Mouse (Mus musculus): ENCODE data around the gene Tpd52l2. TPM values are rescaled to one million over a fixed set of nuclear protein-coding genes. Genes with fewer than 3 reads are reported as not detected.
"Not testable (repeated sequence)": the region's sequence is repeated elsewhere in the genome, so short reads cannot be mapped to it uniquely, and the experiment has no call there.

Tpd52l2 gene
- polyA plus RNA-seq, 1 experiment from 2014 or later, result 143 TPM

DNA sequence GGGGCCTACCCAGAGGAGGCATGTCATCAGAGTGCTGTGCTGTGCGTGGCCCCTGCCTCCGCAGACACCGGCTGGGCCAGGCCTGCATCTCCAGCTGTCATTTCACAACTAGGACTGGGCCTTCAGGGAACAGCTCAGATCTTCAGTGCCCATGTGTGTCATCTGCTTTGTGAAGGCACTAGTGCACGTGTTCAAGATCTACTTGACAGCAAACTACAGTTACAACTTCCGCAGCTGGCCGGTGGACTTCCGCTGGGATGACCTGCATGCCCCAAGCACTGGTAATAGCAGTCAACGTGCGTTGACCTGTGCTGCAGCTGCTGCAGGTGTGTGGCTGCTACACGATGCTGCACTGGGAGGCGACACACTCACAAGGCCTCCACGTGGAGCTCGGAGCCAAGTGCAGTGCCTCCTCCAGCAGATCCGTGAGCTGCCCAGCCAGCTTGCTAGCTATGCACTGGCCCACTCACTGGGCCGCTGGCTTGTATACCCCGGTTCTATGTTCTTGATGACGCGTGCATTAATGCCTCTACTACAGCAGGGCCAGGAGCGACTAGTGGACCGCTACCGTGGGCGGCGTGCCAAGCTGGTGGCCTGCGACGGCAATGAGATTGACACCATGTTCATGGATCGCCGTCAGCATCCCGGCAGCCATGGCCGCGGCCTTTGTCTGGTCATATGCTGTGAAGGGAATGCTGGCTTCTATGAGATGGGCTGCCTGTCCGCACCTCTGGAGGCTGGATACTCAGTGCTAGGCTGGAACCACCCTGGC, 3.6 kb upstream of the Tpd52l2 start, which contains the start of gene Abhd16b:
Gene Abhd16b, plus strand, starts transcription at position 51 of the 772 bp plus-strand sequence.
- Histone ChIP-seq H3K4me1 (replicated peaks; ENCODE audit: control insufficient read depth, insufficient read depth, low read length) (no peaks in the 10 kb centered on the region), H3K9ac (ENCODE audit: low read length) (no peak within 1 kb of the TSS), H3K9me3 (ENCODE audit: control insufficient read depth, low read length) (no peaks in the 10 kb centered on the region), H3K4me3 (ENCODE audit: low read depth, low read length) (no peak within 1 kb of the TSS), H3K27me3 (ENCODE audit: control insufficient read depth, insufficient read depth, low read length) (no peaks in the 10 kb centered on the region), H3K4me2 (ENCODE audit: low read depth, low read length, severe bottlenecking) (no peak within 1 kb of the TSS), H3K36me3 (ENCODE audit: control insufficient read depth, insufficient read depth, low read length) (no peaks in the 10 kb centered on the region), H3K27ac (ENCODE audit: low read depth, low read length) (no peak within 1 kb of the TSS)
- 86% methylated on average over 31 of the region's 31 CpGs for WGBS
- DNase-seq (ENCODE audit: low spot score) (no peak), ATAC-seq (replicated peaks; ENCODE audit: low FRiP score) (no peak)

DNA sequence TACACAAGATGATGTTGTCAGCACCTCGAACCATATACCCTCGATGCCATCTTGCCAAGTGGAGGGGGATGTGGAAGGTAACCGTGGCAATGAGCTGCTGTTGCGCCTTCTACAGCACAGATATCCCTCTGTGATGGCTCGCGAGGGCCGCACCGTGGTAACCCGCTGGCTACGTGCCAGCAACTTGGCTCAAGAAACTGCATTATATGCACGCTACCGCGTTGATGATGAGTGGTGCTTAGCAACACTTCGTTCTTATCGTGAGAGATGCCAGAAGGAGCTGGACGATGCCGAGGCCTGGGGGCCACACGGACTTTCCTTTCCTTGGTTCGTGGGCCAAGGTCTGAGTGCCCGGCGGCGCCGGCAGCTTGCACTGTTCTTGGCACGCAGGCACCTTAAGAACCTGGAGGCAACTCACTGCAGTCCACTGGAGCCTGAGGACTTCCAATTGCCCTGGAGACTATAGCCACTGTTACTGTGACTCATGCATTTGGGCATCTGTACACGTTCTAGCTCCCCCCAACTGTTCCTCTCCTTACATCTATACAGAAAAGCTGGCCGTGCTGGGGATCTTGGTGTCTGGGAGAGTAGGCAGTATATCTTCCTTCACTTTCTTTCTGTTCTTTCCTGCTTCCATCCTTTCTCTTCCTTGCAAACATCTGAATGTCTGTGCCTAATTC, 2.5 kb upstream of the Tpd52l2 start:
- Histone ChIP-seq H3K27ac (ENCODE audit: low read depth, low read length) (no peak overlapping the region), H3K4me2 (ENCODE audit: low read depth, low read length, severe bottlenecking) (no peak overlapping the region), H3K4me1 (replicated peaks; ENCODE audit: control insufficient read depth, insufficient read depth, low read length) (no peaks in the 10 kb centered on the region; the same call in 1 of the 2 replicates), H3K4me3 (ENCODE audit: low read depth, low read length) (no peak overlapping the region), H3K9me3 (ENCODE audit: control insufficient read depth, low read length) (no peaks in the 10 kb centered on the region), H3K9ac (ENCODE audit: low read length) (no peak overlapping the region), H3K36me3 (ENCODE audit: control insufficient read depth, insufficient read depth, low read length) (no peaks in the 10 kb centered on the region), H3K27me3 (ENCODE audit: control insufficient read depth, insufficient read depth, low read length) (no peaks in the 10 kb centered on the region)
- WGBS, result 81% methylated on average over 26 of the region's 26 CpGs
- no peak for DNase-seq (ENCODE audit: low spot score)
- no peak for ATAC-seq (replicated peaks; ENCODE audit: low FRiP score)

DNA sequence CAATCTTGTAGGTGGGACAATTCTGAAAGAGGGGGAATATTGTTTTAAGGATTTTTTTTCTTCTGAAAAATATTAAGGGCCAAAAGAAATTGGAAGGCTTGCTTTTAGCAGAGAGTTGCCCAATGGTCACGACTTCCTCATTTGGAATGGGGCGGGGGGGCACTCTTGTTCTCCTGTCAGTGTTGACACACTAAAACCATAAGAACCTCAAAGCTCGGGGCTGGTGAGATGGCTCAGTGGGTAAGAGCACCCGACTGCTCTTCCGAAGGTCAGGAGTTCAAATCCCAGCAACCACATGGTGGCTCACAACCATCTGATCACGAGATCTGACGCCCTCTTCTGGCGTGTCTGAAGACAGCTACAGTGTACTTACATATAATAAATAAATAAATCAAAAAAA, 1.1 kb upstream of the Tpd52l2 start:
- not testable (repeated sequence) for DNase-seq (ENCODE audit: low spot score); ATAC-seq (replicated peaks; ENCODE audit: low FRiP score); H3K27ac ChIP-seq (ENCODE audit: low read depth, low read length); H3K9ac ChIP-seq (ENCODE audit: low read length); H3K4me2 ChIP-seq (ENCODE audit: low read depth, low read length, severe bottlenecking); H3K4me3 ChIP-seq (ENCODE audit: low read depth, low read length); H3K27me3 ChIP-seq (ENCODE audit: control insufficient read depth, insufficient read depth, low read length); H3K9me3 ChIP-seq (ENCODE audit: control insufficient read depth, low read length); H3K4me1 ChIP-seq (replicated peaks; ENCODE audit: control insufficient read depth, insufficient read depth, low read length); H3K36me3 ChIP-seq (ENCODE audit: control insufficient read depth, insufficient read depth, low read length)
- WGBS, result 64% methylated on average over 8 of the region's 8 CpGs

DNA sequence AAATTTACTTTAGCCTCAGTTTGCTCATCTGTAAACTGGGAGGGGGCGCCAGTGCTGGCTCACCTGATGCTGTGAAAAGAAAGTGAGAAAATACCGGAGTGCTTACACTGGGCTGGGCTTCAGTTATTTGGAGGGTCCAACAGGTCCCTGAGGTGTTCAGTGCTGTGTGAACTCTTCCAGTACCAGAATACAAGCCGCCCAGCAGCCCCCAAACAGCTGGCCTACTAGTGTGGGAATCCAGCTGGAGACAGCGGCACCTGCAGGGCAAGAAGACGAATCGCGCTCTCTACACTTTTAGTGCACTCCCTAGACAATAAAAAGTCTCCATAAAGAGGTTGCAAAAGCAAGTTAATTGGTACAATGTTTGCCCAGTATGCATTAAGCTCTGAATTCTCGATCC, 661 bp upstream of the Tpd52l2 start:
- H3K4me1 ChIP-seq (replicated peaks; ENCODE audit: control insufficient read depth, insufficient read depth, low read length), result no peaks in the 10 kb centered on the region; the same call in 1 of the 2 replicates
- H3K36me3 ChIP-seq (ENCODE audit: control insufficient read depth, insufficient read depth, low read length), result peaks cover 3% of the 10 kb centered on the region
- no peaks in the 10 kb centered on the region for H3K9me3 ChIP-seq (ENCODE audit: control insufficient read depth, low read length)
- H3K27me3 ChIP-seq (ENCODE audit: control insufficient read depth, insufficient read depth, low read length), result no peaks in the 10 kb centered on the region
- DNase-seq (ENCODE audit: low spot score) (peak; percentile 78), ATAC-seq (replicated peaks; ENCODE audit: low FRiP score) (peak; percentile 42; the same call in 1 of the 2 replicates)
- peak overlapping the region; percentile 87 for H3K4me3 ChIP-seq (ENCODE audit: low read depth, low read length)
- peak overlapping the region; percentile 69 for H3K4me2 ChIP-seq (ENCODE audit: low read depth, low read length, severe bottlenecking)
- 11% methylated on average over 8 of the region's 8 CpGs for WGBS
- peak overlapping the region; percentile 54; the same call in 1 of the 2 replicates for H3K27ac ChIP-seq (ENCODE audit: low read depth, low read length)
- H3K9ac ChIP-seq (ENCODE audit: low read length), result peak overlapping the region; percentile 48

DNA sequence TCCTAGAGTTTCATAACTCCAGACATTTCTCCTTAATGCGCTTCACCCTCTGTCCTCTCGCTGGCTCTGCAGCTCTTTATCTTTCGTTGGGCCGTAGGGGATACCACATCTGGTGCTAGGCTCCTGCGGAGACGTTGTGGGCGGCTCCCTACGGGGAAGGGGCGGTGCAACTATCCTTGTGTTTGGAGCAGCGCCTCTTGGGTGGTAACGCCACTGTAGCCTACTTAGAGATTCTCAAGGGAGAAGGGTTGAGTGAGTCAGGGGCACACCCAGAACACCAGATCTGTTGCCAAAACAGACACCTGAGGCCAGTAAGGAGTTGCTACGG, 570 bp downstream of the Tpd52l2 start:
- no peaks in the 10 kb centered on the region for H3K27me3 ChIP-seq (ENCODE audit: control insufficient read depth, insufficient read depth, low read length)
- ATAC-seq (replicated peaks; ENCODE audit: low FRiP score) (peak; percentile 53), DNase-seq (ENCODE audit: low spot score) (no peak)
- peak overlapping the region; percentile 87 for H3K4me3 ChIP-seq (ENCODE audit: low read depth, low read length)
- H3K4me2 ChIP-seq (ENCODE audit: low read depth, low read length, severe bottlenecking), result peak overlapping the region; percentile 94
- H3K9me3 ChIP-seq (ENCODE audit: control insufficient read depth, low read length), result no peaks in the 10 kb centered on the region
- no peaks in the 10 kb centered on the region; the same call in 1 of the 2 replicates for H3K4me1 ChIP-seq (replicated peaks; ENCODE audit: control insufficient read depth, insufficient read depth, low read length)
- peaks cover 4% of the 10 kb centered on the region for H3K36me3 ChIP-seq (ENCODE audit: control insufficient read depth, insufficient read depth, low read length)
- peak overlapping the region; percentile 90 for H3K9ac ChIP-seq (ENCODE audit: low read length)
- H3K27ac ChIP-seq (ENCODE audit: low read depth, low read length), result peak overlapping the region; percentile 77
- WGBS, result 2% methylated on average over 12 of the region's 12 CpGs

DNA sequence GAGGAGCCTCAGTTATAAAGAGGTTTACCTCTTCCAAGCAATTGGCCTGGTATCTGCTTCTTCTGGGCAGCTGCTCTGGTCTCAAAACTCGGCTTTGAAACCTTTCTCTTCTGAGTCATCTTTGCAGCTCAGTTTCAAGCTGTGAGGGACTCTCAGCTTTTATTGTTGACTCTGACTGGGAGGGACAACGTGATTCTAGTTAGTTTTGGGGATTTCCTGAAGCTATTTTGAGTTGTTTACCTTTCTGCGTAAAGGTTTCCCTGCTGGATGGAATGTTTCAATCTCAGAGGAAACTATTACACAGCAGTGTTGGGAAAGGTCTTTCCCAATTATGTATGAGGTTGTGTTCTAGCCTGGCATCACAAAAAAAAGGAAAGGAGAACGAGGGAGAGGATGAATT, 1.7 kb downstream of the Tpd52l2 start:
- ATAC-seq (replicated peaks; ENCODE audit: low FRiP score) (no peak), DNase-seq (ENCODE audit: low spot score) (no peak)
- Histone ChIP-seq H3K9ac (ENCODE audit: low read length) (no peak overlapping the region), H3K36me3 (ENCODE audit: control insufficient read depth, insufficient read depth, low read length) (peaks cover 4% of the 10 kb centered on the region), H3K4me1 (replicated peaks; ENCODE audit: control insufficient read depth, insufficient read depth, low read length) (no peaks in the 10 kb centered on the region; the same call in 1 of the 2 replicates), H3K27ac (ENCODE audit: low read depth, low read length) (no peak overlapping the region), H3K4me3 (ENCODE audit: low read depth, low read length) (no peak overlapping the region), H3K27me3 (ENCODE audit: control insufficient read depth, insufficient read depth, low read length) (no peaks in the 10 kb centered on the region), H3K9me3 (ENCODE audit: control insufficient read depth, low read length) (no peaks in the 10 kb centered on the region), H3K4me2 (ENCODE audit: low read depth, low read length, severe bottlenecking) (no peak overlapping the region)
- WGBS, result 75% methylated on average over 4 of the region's 4 CpGs

DNA sequence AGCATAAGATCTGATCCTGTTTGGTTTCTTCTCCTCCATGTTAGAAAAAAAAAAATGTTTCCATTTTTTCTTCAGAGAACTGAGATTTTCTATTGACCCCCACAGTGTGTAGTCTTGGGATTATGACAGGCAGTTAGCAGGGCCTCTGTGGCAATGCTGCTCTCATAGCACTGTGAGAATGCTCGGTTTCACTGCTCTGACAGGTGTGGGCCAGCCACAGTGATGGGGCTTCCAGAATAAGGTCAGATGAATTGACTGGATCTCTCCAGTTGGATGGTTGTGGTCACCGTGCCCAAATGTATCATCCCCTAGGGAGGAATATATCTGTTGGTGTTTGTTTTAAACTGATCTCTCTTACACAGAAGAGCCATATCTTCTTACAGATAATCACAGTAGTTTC, 12.2 kb downstream of the Tpd52l2 start:
- 93% methylated on average over 2 of the region's 2 CpGs for WGBS
- Histone ChIP-seq H3K4me2 (ENCODE audit: low read depth, low read length, severe bottlenecking) (no peak overlapping the region), H3K36me3 (ENCODE audit: control insufficient read depth, insufficient read depth, low read length) (peaks cover 7% of the 10 kb centered on the region; the same call in 1 of the 2 replicates), H3K4me1 (replicated peaks; ENCODE audit: control insufficient read depth, insufficient read depth, low read length) (no peaks in the 10 kb centered on the region), H3K9me3 (ENCODE audit: control insufficient read depth, low read length) (no peaks in the 10 kb centered on the region), H3K4me3 (ENCODE audit: low read depth, low read length) (no peak overlapping the region), H3K9ac (ENCODE audit: low read length) (no peak overlapping the region), H3K27me3 (ENCODE audit: control insufficient read depth, insufficient read depth, low read length) (no peaks in the 10 kb centered on the region), H3K27ac (ENCODE audit: low read depth, low read length) (no peak overlapping the region)
- no peak for ATAC-seq (replicated peaks; ENCODE audit: low FRiP score)
- no peak for DNase-seq (ENCODE audit: low spot score)

DNA sequence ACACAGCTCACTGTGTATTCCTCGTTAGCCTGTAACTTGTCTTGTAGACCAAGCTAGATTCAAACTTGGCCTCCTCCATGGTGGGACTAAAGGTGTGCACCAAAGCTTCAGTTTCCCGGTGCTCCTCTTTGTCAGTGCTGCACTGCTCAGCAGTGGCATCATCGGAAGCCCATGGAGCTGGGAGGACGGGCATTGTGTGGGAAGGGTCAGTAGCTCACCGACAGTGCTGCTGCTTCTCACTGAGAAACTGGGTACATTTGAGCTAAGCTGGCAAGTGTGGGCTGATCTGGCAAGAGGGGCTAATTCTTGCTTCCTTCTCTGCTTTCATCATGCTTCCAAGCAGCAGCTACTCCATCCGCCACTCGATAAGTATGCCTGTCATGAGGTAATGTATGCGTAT, 14.3 kb downstream of the Tpd52l2 start:
- H3K4me3 ChIP-seq (ENCODE audit: low read depth, low read length), result no peak overlapping the region
- WGBS, result 96% methylated on average over 8 of the region's 8 CpGs
- peaks cover 7% of the 10 kb centered on the region; the same call in 1 of the 2 replicates for H3K36me3 ChIP-seq (ENCODE audit: control insufficient read depth, insufficient read depth, low read length)
- H3K27ac ChIP-seq (ENCODE audit: low read depth, low read length), result no peak overlapping the region
- H3K4me1 ChIP-seq (replicated peaks; ENCODE audit: control insufficient read depth, insufficient read depth, low read length), result no peaks in the 10 kb centered on the region
- no peak overlapping the region for H3K9ac ChIP-seq (ENCODE audit: low read length)
- no peak for ATAC-seq (replicated peaks; ENCODE audit: low FRiP score)
- no peak overlapping the region for H3K4me2 ChIP-seq (ENCODE audit: low read depth, low read length, severe bottlenecking)
- no peak for DNase-seq (ENCODE audit: low spot score)
- H3K9me3 ChIP-seq (ENCODE audit: control insufficient read depth, low read length), result no peaks in the 10 kb centered on the region
- H3K27me3 ChIP-seq (ENCODE audit: control insufficient read depth, insufficient read depth, low read length), result no peaks in the 10 kb centered on the region

All from forebrain, embryonic 11.5 days (tissue).